ENCODE assay signal across 26 mouse cellular contexts in the genomic region with DNA sequence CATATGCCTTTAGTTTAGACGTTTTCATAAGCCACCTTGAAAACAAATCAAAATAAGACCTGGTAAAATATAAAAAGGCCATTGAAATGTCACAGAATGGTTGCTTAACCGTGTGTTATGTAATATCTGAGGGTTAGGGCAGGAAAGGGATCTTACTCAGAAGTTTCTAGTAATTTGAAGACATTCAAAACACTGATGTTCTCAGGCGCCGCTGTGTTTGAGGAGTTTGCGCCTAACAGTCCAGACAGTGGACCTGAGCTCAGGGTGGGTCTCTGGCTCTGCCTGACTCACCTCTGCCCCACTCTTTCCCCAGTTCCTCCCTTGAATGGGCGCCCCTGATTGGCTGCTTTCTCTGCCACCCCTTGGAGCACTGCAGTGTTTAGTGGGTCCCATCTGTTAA.
DNase-seq lines count a peak whose midpoint lies in the region; ATAC-seq and TF ChIP-seq lines count a peak whose summit lies in the region.
"Had no signal": no experiment of that assay in that cellular context is flagged by ENCODE, and none has a peak within 500 bp of the region (broad histone marks: within the 10 kb centered on the region; RNA-seq: fewer than 3 reads in every experiment).

No protein-coding gene starts in this region.

- DNase-seq in adrenal gland, adult 2 months = peak; percentile 7
- DNase-seq in adrenal gland, adult 18-20 months (ENCODE audit: low spot score in 2 of 2) = no peak
- DNase-seq in midbrain, embryonic 11.5 days (ENCODE audit: low spot score, missing footprints) = peak; percentile 70
- DNase-seq in liver, postnatal 0 days = peak; percentile 16
- DNase-seq in cerebellum, adult 11 months = no peak
- DNase-seq in thymus, postnatal 4 days = no peak
- DNase-seq in kidney, adult 2 months = no peak
- DNase-seq: adrenal gland, postnatal 10 days; cerebellum, adult 2 months; cerebellum, postnatal 10 days; embryo, embryonic 11 days; gastrocnemius, adult 2 months; gastrocnemius, postnatal 25 days; heart, adult 18-20 months; heart, postnatal 10 days; heart, postnatal 4 days had no signal

- TF ChIP-seq POLR2A in kidney, adult 2 months (IDR thresholded peaks at IDR 0.05; ENCODE audit: low read depth, low read length) = no peak

- no peak for ATAC-seq in midbrain, embryonic 11.5 days (ENCODE audit: low FRiP score)
- ATAC-seq in midbrain, embryonic 16.5 days = no peak
- ATAC-seq in liver, postnatal 0 days = no peak
- ATAC-seq: activated CD4-positive, CD25-positive, alpha-beta regulatory T cell, adult 4 months; forebrain, embryonic 14.5 days; hindbrain, postnatal 0 days; Patski had no signal

- no peak overlapping the region for H3K4me3 ChIP-seq in midbrain, embryonic 11.5 days (ENCODE audit: low read depth, low read length)
- H3K4me3 ChIP-seq in midbrain, embryonic 16.5 days (ENCODE audit: low read depth, low read length) = no peak overlapping the region
- H3K4me3 ChIP-seq in liver, postnatal 0 days (ENCODE audit: low read depth, low read length) = no peak overlapping the region
- H3K4me3 ChIP-seq in kidney, adult 2 months (ENCODE audit: insufficient read depth, low read depth, low read length) = no peak overlapping the region
- H3K4me3 ChIP-seq: embryonic facial prominence, embryonic 15.5 days; erythroblast, embryonic 14.5 days; forebrain, embryonic 10.5 days; gastrocnemius, adult 2 months; heart, embryonic 10.5 days; hindbrain, embryonic 12.5 days had no signal

- 80% methylated on average over 6 of the region's 6 CpGs for WGBS in midbrain, embryonic 11.5 days
- 79% methylated on average over 6 of the region's 6 CpGs for WGBS in midbrain, embryonic 16.5 days
- WGBS in liver, postnatal 0 days (ENCODE audit: insufficient replicate concordance) = 64% methylated on average over 6 of the region's 6 CpGs
- 77% methylated on average over 6 of the region's 6 CpGs for WGBS in kidney, adult 2 months

- H3K27me3 ChIP-seq in midbrain, embryonic 11.5 days (ENCODE audit: control insufficient read depth, insufficient read depth, low read length) = no peaks in the 10 kb centered on the region
- H3K27me3 ChIP-seq in midbrain, embryonic 16.5 days (ENCODE audit: control insufficient read depth, insufficient read depth, low read depth, low read length) = no peaks in the 10 kb centered on the region
- no peaks in the 10 kb centered on the region for H3K27me3 ChIP-seq in liver, postnatal 0 days (ENCODE audit: insufficient read depth, low read length)
- no peaks in the 10 kb centered on the region for H3K27me3 ChIP-seq in kidney, adult 2 months (replicated peaks; ENCODE audit: control insufficient read depth, insufficient read depth, low read length)
- H3K27me3 ChIP-seq: embryonic facial prominence, embryonic 15.5 days; hindbrain, embryonic 12.5 days; Patski had no signal

- no peak overlapping the region for H3K4me2 ChIP-seq in midbrain, embryonic 11.5 days
- H3K4me2 ChIP-seq in midbrain, embryonic 16.5 days (ENCODE audit: low read length) = no peak overlapping the region
- H3K4me2 ChIP-seq in liver, postnatal 0 days (ENCODE audit: low read depth, low read length) = no peak overlapping the region
- H3K4me2 ChIP-seq: embryonic facial prominence, embryonic 15.5 days; hindbrain, embryonic 12.5 days had no signal

- no peak for TF ChIP-seq CTCF in liver, postnatal 0 days (IDR thresholded peaks at IDR 0.05; ENCODE audit: low read depth)
- no peak for TF ChIP-seq CTCF in kidney, adult 2 months (conservative IDR thresholded peaks at IDR 0.05; ENCODE audit: insufficient read depth, insufficient read length, low read depth, low read length)

- H3K36me3 ChIP-seq in midbrain, embryonic 11.5 days (ENCODE audit: control insufficient read depth, insufficient read depth, low read length) = no peaks in the 10 kb centered on the region
- H3K36me3 ChIP-seq in midbrain, embryonic 16.5 days (ENCODE audit: control insufficient read depth, insufficient read depth, low read length) = no peaks in the 10 kb centered on the region
- no peaks in the 10 kb centered on the region for H3K36me3 ChIP-seq in liver, postnatal 0 days (replicated peaks; ENCODE audit: insufficient read depth, low read length)
- H3K36me3 ChIP-seq in kidney, adult 2 months (ENCODE audit: control insufficient read depth, insufficient read depth, low read length) = no peaks in the 10 kb centered on the region
- H3K36me3 ChIP-seq: embryonic facial prominence, embryonic 15.5 days; forebrain, embryonic 10.5 days; heart, embryonic 10.5 days; hindbrain, embryonic 12.5 days had no signal

- H3K9ac ChIP-seq in midbrain, embryonic 11.5 days (ENCODE audit: low read length) = no peak overlapping the region
- H3K9ac ChIP-seq in midbrain, embryonic 16.5 days (ENCODE audit: low read depth, low read length) = no peak overlapping the region
- no peak overlapping the region for H3K9ac ChIP-seq in liver, postnatal 0 days (replicated peaks)
- H3K9ac ChIP-seq: embryonic facial prominence, embryonic 15.5 days; hindbrain, embryonic 12.5 days had no signal

- H3K27ac ChIP-seq in midbrain, embryonic 11.5 days (ENCODE audit: low read depth, low read length) = no peak overlapping the region
- no peak overlapping the region for H3K27ac ChIP-seq in midbrain, embryonic 16.5 days (ENCODE audit: low read length)
- H3K27ac ChIP-seq in liver, postnatal 0 days (ENCODE audit: low read depth) = no peak overlapping the region
- H3K27ac ChIP-seq in kidney, adult 2 months (ENCODE audit: insufficient read depth, low read depth, low read length) = no peak overlapping the region
- H3K27ac ChIP-seq: embryonic facial prominence, embryonic 15.5 days; forebrain, embryonic 10.5 days; gastrocnemius, adult 2 months; heart, embryonic 10.5 days; hindbrain, embryonic 12.5 days; hindbrain, postnatal 0 days had no signal

- no peaks in the 10 kb centered on the region for H3K4me1 ChIP-seq in midbrain, embryonic 11.5 days (ENCODE audit: control insufficient read depth, insufficient read depth, low read length)
- H3K4me1 ChIP-seq in midbrain, embryonic 16.5 days (ENCODE audit: control insufficient read depth, insufficient read depth, low read length) = no peaks in the 10 kb centered on the region
- H3K4me1 ChIP-seq in liver, postnatal 0 days (ENCODE audit: insufficient read depth) = peaks cover 2% of the 10 kb centered on the region; the same call in 1 of the 2 replicates
- no peaks in the 10 kb centered on the region for H3K4me1 ChIP-seq in kidney, adult 2 months (ENCODE audit: control insufficient read depth, insufficient read depth, low read length)
- H3K4me1 ChIP-seq: forebrain, embryonic 10.5 days; hindbrain, embryonic 12.5 days had no signal

- TF ChIP-seq EP300 in liver, postnatal 0 days (IDR thresholded peaks at IDR 0.05; ENCODE audit: low read depth) = no peak

- H3K9me3 ChIP-seq in midbrain, embryonic 11.5 days (ENCODE audit: control insufficient read depth, low read length) = no peaks in the 10 kb centered on the region
- H3K9me3 ChIP-seq in midbrain, embryonic 16.5 days (replicated peaks; ENCODE audit: control insufficient read depth, low read length, poor library complexity, severe bottlenecking) = no peaks in the 10 kb centered on the region
- H3K9me3 ChIP-seq in liver, postnatal 0 days (ENCODE audit: low read length) = no peaks in the 10 kb centered on the region
- H3K9me3 ChIP-seq: embryonic facial prominence, embryonic 15.5 days; forebrain, embryonic 10.5 days; heart, embryonic 10.5 days; hindbrain, embryonic 12.5 days had no signal

Comparison
In these comparisons a context has a peak if more than half of its experiments do, and no peak if none do; other contexts are left out.
1. DNase-seq: peak in adrenal gland, adult 2 months (single experiment), midbrain, embryonic 11.5 days (single experiment) and liver, postnatal 0 days (single experiment); none in adrenal gland, adult 18-20 months (0 of 2), cerebellum, adult 11 months (single experiment), thymus, postnatal 4 days (single experiment) and kidney, adult 2 months (single experiment).